Mouse (Mus musculus) cerebellum, postnatal 4 days (tissue): ENCODE measurements at regions not wholly inside any gene's neighbourhood (a gene's known extent, or its start where the extent isn't known, plus 50 kb on each side); places are given as distances from the start of the nearest gene placed in this dataset.

ENCODE experiments used
- DNase-seq, 2 experiments: peaks; one replicate each; pipeline ENCODE4 v3.0.0; 2022; ENCODE audit warnings: low spot score in 2 of 2, mixed read lengths in 1 of 2

DNA sequence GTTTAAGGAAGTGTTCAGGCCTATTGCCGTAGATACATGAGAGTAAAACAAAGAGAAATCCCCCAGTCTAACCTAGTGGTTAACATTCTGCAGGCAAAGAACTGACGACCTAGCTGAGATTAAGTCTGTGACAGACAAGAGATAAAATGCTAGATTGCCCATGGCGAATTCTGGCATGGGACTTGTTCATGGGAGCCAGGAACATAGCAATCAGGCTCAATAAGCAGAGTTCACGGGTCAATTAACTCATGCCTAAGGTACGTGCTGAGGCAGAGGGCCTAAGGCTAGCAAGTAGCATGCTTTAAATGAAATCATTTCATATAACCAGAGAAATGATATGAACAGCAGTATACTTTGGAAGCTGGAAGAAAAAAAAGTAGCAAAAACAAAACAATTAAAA lies 1119.2 kb upstream of the Adgrl2 start:
- no peak for DNase-seq

DNA sequence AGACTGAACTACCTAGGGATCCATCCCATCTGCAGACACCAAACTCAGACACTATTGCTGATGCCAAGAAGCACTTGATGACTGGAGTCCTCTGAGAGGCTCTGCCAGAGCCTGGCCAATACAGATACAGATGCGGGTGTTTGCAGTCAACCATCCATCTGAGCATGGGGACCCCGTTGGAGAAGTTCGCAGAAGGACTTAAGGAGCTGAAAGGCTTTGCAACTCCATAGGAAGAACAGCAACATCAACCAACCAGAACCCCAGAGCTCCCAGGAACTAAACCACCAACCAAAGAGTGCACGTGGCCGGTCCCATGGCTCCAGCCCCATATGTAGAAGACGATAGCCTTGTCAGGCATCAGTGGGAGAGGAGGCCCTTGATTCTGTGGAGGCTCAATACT lies 1121.9 kb upstream of the Adgrl2 start:
- DNase-seq, result no peak

DNA sequence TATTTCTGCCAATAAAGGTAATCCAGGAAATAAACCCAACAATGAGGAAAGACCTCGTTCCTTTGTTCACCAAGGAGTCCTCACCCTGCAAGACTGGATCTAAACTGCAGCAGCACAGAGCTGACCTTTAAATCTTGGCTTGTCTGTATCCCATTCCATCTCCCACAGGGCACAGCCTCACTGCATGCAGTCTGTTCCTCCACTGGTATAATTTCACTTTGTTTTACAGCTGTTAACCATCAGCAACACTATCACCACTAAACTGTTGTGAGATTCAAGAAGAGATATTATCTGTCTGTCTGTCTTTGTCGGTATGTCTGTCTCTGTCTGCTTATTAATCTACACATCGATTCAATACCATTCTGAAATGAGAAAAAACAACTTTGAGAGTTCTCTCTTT lies 1129.5 kb upstream of the Adgrl2 start:
- DNase-seq, result no peak

DNA sequence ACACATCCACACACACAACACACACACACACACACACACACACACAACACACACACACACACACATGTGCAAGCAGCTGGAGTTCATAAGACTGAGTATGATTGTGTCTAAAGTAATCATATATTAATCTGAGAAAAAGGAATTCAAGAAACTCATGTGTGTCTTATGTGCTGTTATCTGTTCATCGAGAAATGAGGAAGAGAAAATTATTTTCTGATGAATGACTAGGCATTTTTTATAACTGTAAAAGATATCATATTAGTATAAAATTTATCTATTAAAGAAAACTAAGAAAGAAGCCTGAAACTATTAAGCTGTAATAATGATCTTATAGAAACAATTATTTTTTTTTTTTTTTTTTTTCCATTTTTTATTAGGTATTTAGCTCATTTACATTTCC lies 1156.3 kb upstream of the Adgrl2 start:
- DNase-seq, result no peak

DNA sequence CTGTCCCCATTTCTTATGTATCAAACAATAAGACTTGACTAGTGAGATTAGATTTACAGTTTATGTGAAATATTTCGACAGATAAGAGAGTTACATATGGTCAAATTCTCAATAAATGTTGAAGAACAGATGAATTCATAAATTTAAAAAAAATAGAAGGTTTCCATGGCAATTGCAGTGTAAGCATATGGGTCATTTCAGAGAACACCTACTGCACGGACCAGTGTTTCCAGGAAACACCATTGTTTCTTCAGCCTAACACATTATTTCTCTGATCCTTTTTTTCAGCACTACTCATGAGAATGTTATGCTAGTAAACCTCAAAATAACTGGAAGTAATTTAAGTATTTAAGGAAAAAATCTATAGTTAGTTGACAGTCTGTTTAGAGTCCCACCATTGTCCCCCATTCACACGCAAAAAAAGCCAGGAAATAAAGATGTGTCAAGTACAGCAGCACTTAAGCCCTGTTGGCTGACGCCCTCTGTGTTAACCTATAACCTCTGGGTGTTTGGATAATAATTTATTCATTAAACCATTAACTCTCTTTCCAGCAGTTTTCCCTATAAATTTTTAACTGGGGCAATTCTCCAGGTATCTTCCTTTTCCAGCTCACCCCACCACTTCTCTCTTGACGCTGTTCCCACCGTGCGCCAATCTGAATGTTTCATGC lies 1160.9 kb upstream of the Adgrl2 start:
- DNase-seq, result no peak

DNA sequence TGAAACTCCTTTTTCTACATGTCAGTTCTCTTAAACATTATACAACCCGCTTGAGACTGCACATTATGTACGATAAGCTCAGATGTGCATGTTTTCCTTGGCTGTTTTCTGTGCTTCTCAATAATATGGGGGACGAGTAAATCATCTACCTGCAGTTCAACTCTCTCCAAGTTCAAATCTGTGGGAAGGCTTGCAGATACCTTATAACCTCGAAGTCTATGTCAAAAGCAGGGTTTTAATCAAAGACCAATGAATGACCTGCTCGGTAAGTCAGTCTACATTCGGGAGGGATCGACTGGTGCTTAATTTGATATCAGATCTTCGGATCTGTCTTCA lies 1161.4 kb upstream of the Adgrl2 start:
- no peak for DNase-seq

DNA sequence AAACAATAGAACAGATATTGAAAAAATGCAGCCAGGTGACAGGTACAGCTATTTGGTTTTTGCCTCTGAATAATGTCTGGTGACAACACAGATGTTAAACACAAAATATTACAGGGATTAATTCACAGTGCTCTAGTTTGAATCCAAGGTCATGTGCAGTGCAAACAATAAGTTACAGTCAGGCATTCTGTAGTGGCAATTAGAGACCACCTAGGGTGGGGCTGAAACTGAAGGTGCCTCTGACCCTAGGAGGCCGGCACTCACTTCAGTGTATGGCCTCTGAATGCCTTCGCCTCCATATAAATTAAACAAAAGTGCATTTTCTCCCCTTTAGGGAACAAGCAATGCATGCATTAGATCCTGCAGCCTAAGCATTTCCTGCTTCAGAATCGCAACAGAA lies 1162.5 kb upstream of the Adgrl2 start:
- DNase-seq, result no peak

DNA sequence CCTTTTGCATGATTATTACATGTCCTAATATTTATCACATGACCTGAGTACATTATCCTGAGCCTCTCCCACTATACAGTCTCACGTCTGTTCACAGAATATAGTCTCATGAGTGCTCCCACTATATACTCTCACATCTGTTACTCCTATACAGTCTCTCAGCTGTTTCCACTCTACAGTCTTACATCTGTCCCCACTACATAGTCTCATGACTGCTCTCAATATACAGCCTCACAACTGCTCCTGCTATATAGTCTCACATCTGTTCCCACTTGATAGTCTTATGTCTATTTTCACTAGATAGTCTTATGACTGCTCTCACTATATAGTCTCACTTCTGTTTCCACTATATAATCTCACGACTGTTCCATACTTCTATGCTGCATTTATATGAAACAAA lies 1195.5 kb upstream of the Adgrl2 start:
- DNase-seq, result no peak

DNA sequence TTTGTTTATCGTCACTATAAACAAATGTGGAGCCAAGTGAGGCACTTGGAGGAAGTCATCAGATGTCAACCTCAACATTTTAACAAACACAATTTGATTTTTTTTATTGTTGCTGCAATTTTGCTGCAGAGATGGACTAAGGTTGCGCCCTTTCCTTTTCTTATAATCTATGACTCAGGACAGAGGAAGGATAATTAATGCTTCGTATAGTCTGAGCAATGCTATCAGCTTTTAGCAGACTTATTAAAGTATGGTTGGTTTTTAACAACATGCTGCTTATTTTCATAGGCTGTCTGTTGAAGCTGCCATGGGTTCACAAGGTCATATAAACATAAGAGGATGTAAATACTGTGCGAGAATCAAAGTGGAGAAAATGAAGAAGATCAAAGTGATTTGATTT lies 1202.8 kb upstream of the Adgrl2 start:
- no peak for DNase-seq

DNA sequence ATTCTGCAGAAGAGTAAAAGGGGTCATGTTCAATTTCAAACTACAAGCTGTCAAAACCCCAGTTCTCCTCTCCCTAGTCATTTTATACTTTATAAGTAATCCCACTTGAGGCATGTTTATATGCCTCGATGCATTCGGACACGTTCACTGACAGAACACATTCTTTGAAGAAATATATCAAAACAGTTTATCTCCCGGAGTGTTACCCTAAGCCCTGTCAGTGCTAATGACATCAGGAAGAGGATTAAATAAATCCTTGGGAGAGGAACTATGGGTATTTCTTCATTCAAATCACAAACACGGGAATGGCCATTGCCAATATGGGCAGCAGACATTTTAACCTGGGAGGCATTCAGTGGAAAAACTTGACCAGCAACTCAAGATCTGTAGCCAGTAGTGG lies 1208.1 kb upstream of the Adgrl2 start:
- no peak for DNase-seq

DNA sequence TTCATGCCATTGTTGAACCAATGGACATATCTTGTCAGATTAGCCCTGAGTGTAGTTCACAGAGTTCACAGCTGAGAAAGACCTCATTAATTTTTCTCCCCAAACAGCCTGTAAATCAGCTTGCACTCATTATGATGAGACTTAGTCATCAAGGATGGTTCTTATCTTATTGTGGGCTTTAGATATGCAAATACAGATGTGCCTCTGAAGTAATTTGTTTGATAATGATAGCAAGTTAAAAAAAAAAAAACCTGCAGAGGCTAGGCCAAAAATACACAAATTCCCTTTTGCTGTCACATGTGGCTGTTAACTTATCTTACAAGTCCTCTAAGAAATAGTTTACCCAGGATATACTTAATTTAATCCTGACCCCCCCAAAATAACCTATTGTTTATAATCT lies 1215.5 kb upstream of the Adgrl2 start:
- no peak for DNase-seq

DNA sequence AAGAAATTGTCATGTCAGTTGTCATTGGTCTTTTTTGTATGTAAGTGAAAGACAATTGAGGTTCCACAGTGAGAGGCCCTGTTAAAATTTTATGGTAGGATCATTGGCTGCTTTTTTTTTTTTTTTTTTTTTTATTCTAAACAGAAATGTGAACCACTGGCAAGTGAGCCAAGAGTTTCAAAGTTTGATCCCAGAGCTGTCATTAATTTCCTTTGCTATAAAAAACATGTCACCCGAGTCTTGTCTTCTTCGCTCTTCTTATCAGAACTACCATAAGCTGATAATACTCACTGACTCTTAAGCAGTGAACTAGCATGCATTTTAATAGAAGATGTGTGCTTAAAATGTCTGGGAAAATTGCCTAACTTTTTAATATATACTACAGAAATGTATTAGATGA lies 1204.4 kb upstream of the Adgrl4 start:
- DNase-seq, result no peak

DNA sequence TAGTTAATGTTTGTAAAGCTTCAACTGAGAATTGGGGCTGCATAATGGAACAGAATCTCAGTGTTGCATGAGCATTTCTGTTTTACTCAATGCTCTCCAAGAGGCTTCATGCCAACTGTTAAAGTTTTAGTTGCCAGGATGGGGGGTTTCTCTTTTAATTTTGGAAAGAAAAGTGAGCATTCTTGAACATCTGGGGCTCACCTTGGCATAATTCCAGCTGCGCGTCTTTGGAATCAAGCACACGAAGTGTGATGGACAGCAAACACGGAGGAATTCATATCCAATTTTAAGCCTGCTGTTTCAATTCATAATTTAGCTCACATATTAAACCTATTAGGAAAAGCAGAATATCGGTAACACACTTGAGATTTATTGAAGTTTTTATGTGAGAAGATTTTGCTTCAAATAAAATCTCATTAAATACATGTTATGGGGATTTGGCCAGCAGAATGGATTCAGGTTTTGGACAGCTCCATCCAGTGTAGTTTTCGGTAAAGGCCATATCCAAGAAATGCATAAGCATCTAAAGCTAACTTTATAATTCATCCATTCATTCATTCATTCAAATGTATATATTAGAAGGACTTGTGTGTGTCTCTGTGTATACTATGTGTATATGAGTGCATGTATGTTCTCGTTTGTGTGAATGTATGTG lies 1200.6 kb upstream of the Adgrl4 start:
- no peak for DNase-seq

DNA sequence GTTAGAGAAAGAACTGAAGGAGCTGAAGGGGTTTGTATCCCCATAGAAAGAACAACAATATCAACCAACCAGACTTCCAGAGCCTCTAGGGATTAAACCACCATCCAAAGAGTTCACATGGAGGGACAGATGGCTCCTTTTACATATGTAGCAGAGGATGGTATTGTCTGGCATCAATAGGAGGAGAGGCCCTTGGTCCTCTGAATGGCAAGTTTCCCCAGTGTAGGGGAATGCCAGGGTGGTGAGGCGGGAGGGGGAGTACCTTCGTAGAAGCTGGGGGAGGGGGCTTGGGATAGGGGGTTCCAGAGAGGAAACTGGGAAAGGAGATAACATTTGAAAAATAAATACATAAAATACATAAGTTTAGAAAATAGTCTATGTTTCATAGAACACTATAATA lies 1162.6 kb upstream of the Adgrl4 start:
- DNase-seq, result no peak

DNA sequence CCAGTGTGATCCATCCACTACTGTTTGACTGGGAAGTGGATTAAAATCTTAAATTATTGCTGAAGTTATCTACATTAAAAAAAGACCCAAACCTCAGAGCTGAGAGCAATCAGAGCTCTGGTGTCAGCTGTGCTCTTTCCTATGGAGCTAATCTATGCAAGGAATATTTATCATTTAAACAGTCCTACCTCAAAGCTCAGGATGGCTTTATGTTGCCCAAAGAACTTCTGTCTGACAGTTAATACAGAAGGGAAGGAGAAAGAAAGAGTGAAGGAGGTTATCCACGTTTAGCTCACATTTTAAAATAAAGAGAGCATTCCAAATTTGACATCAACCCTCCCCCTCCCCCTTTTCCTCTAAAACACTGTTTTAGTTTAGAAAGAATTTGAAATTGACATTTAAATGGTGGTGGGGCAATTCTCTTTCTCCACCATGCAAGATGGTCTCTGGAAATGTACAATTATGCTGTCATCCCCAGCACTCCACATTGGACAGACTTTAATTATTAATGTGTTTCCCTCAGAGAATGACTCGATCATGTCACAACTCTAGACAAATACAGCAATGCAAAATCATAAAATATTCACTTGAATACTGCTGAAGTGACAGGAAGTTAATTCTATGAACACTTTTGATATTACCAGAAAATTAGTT lies 1141.5 kb upstream of the Adgrl4 start:
- DNase-seq, result no peak

DNA sequence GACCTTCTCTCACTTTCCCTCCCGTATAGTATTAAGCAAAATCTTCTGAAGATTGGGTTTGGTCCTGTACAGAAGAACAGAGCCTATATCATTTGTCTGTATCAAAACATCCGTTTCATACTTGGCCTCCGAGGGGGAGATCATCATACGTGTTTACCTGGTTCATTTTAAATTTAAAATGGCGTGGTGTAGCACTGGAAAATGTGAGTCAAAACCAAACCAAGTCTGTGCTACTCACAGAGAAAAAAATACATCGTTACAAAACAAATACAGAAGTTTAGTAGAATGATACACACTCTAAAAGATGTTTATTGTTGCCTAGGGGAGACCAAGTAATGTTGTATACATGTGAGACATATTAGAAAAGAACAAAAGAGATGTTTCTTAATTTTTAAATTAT lies 1108.9 kb upstream of the Adgrl4 start:
- DNase-seq, result no peak

DNA sequence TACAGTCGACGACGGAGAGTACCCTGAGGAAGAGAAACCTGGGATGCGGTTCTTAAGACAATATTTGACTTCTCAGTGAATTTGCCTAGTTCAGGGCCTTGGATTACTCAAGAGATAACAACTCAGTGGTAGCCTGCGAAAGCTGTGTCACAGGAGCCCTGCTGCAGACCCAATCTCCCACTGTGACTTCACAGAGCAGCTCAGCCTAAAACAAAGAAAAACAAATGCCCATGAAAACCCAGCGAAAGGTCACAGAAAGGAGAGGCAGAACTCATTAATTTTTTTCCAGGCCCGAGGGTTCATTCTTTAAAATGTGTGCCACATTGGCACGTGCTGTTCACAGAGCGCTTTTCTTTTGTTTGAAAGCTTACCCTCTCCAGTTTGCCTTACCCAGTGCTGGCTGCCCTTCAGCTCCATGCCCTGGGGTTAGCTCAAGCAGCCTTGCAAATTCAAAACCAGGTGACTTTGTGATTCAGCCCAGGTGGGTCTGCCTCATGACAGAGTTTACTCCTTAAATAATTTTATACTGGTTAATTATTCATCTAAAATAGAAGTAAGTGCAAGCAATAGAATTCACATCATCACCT lies 1085.5 kb upstream of the Adgrl4 start:
- DNase-seq, result no peak

DNA sequence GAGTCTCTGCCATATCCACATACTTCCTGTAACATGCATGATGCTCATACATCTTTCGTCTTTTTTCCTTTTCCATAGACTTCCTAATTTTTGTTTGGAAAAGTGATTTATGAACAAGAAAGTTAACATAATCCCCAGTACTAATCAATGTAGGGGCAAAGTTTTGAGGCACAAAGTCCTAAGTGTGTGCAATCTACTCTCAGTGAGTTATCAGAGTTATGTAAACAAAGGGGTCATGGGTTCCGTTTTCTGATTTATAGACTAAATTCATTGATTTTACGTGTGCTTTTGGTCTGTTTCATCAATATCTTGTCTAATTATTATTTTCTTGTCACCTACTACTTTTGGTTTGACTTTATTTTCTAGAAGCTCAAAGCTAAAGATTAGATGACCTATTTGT lies 1071.9 kb upstream of the Adgrl4 start:
- no peak for DNase-seq

DNA sequence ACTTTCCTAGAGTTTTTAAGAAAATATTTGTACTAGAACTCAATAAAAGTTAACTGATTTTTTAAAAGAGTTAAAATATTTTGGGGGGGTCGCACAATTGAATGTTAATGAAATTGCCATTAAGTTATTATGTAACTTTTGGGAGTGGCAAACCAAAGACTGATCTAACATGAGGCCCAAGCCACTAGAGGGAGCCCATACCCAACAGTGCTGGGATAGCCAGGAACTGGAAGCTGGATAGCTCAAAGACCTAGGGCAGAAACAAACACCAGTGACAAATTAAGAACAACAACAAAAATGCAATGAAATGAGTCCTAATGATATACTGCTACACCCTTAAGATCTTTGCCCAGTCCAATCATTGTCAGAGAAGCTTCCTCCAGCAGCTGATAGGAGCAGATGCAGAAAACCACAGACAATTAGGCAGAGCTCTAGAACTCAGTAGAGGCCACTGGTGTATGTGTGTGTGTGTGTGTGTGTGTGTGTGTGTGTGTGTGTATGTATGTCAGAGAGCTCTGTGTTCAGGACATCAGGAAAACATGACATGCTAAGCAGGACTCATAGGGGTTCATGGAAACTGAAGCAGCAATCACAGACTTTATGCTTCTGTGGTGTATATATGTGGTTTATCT lies 1052.6 kb upstream of the Adgrl4 start:
- DNase-seq, result peak in 1 of 2 experiments; percentile 47

DNA sequence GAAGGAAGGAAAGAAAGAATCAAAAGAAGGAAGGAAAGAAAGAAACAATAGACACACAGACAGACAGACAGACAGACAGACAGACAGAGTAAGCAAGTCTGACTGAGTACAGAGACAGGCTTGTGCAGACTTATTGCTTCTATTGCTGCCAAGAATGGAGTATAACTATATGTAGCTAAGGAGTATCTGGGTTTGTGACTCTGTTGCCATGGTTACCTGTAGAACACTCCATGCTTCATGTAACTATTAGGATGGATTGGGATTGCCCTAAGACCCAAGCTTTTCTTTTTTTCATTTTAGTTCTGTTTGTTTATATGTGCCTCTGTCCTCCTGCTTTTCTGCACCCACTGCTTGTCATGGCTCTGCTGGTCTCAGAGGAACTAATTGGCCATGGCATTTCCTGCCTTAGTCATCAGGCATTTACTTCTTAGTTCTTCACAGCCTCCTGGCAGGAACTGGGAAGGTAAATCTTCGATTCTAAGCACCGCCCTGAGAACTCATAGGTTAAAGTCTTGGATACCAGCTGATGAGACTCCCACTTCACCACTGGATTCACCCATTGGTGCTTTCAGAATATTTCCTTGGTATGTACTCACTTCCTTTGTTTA lies 1035.9 kb upstream of the Adgrl4 start:
- DNase-seq, result no peak

DNA sequence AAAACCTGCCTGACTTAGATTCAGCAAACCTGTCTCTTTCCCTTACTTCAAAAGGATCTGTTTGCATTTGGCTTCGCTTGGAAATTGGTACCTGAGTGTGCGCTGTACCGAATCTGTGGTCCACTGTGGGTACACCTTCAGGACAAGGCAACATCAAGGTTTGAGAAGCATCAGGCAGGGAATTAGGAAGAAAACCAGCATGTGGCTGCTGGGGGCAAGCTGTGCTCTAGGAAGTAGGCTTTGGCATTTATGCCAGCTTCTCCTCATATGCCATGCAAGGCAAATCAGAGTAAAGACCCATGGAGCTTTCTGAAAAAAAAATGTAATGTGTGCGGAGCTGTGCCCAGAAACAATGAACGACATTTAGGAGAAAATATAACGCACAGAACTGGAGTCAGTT lies 1031.6 kb upstream of the Adgrl4 start:
- no peak for DNase-seq

DNA sequence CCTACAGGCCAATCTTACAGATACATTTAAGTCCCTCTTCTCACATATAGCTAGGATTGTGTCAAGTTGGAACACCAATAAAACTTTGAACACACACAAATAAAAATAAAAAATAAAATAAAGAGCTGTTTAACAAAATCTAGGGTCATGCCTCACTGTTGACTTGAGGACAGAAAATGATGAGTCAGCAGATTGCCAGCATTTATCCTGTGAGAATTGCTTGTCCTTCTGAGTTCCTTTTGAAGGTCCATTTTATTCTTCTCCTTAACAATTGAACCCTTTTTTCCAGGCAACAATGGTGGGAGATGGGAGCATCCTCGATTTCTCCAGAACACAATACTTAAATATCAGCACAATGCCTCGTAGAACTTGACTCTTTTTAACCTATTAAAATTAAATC lies 1022.4 kb upstream of the Adgrl4 start:
- no peak for DNase-seq
